Mouse (Mus musculus): ENCODE measurements at regions not wholly inside any gene's neighbourhood (a gene's known extent, or its start where the extent isn't known, plus 50 kb on each side); places are given as distances from the start of the nearest gene placed in this dataset.

- ATAC-seq = peak; percentile 86
- no peak overlapping the region for H3K4me3 ChIP-seq (ENCODE audit: low read depth, low read length)
- WGBS = 30% methylated on average over 10 of the region's 10 CpGs
- H3K36me3 ChIP-seq (ENCODE audit: control insufficient read depth, insufficient read depth, low read length) = no peaks in the 10 kb centered on the region
- H3K9me3 ChIP-seq (replicated peaks; ENCODE audit: control insufficient read depth, low read length, poor library complexity, severe bottlenecking) = no peaks in the 10 kb centered on the region
- H3K4me2 ChIP-seq (ENCODE audit: low read length) = no peak overlapping the region
- no peak overlapping the region for H3K9ac ChIP-seq (ENCODE audit: low read depth, low read length)
- H3K27me3 ChIP-seq (ENCODE audit: control insufficient read depth, insufficient read depth, low read depth, low read length) = no peaks in the 10 kb centered on the region
- peaks cover 3% of the 10 kb centered on the region; the same call in 1 of the 2 replicates for H3K4me1 ChIP-seq (ENCODE audit: control insufficient read depth, insufficient read depth, low read length)
- H3K27ac ChIP-seq (ENCODE audit: low read length) = no peak overlapping the region
Measured at GRCm38 (mm10) chr8:41573027-41573885, 156.4 kb upstream of the Frg1 start.

- no peak overlapping the region for H3K4me3 ChIP-seq (ENCODE audit: low read depth, low read length)
- ATAC-seq = no peak
- H3K4me1 ChIP-seq (ENCODE audit: control insufficient read depth, insufficient read depth, low read length) = peaks cover 3% of the 10 kb centered on the region; the same call in 1 of the 2 replicates
- no peaks in the 10 kb centered on the region for H3K27me3 ChIP-seq (ENCODE audit: control insufficient read depth, insufficient read depth, low read depth, low read length)
- H3K9ac ChIP-seq (ENCODE audit: low read depth, low read length) = no peak overlapping the region
- no peaks in the 10 kb centered on the region for H3K9me3 ChIP-seq (replicated peaks; ENCODE audit: control insufficient read depth, low read length, poor library complexity, severe bottlenecking)
- 71% methylated on average over 6 of the region's 6 CpGs for WGBS
- H3K27ac ChIP-seq (ENCODE audit: low read length) = no peak overlapping the region
- H3K4me2 ChIP-seq (ENCODE audit: low read length) = no peak overlapping the region
- H3K36me3 ChIP-seq (ENCODE audit: control insufficient read depth, insufficient read depth, low read length) = no peaks in the 10 kb centered on the region
Measured at GRCm38 (mm10) chr8:41570566-41570965, 153.7 kb upstream of the Frg1 start.

- Histone ChIP-seq H3K27ac (ENCODE audit: low read length) (no peak overlapping the region), H3K9ac (ENCODE audit: low read depth, low read length) (no peak overlapping the region), H3K4me2 (ENCODE audit: low read length) (no peak overlapping the region), H3K4me3 (ENCODE audit: low read depth, low read length) (no peak overlapping the region), H3K36me3 (ENCODE audit: control insufficient read depth, insufficient read depth, low read length) (no peaks in the 10 kb centered on the region), H3K4me1 (ENCODE audit: control insufficient read depth, insufficient read depth, low read length) (no peaks in the 10 kb centered on the region), H3K27me3 (ENCODE audit: control insufficient read depth, insufficient read depth, low read depth, low read length) (no peaks in the 10 kb centered on the region), H3K9me3 (replicated peaks; ENCODE audit: control insufficient read depth, low read length, poor library complexity, severe bottlenecking) (no peaks in the 10 kb centered on the region)
- 76% methylated on average over 14 of the region's 14 CpGs for WGBS
- ATAC-seq = no peak
Measured at GRCm38 (mm10) chr8:41561995-41562394, 145.1 kb upstream of the Frg1 start.

- no peaks in the 10 kb centered on the region for H3K4me1 ChIP-seq (ENCODE audit: control insufficient read depth, insufficient read depth, low read length)
- 71% methylated on average over 3 of the region's 3 CpGs for WGBS
- no peak overlapping the region for H3K4me3 ChIP-seq (ENCODE audit: low read depth, low read length)
- H3K27ac ChIP-seq (ENCODE audit: low read length) = no peak overlapping the region
- no peak overlapping the region for H3K9ac ChIP-seq (ENCODE audit: low read depth, low read length)
- H3K36me3 ChIP-seq (ENCODE audit: control insufficient read depth, insufficient read depth, low read length) = no peaks in the 10 kb centered on the region
- no peak for ATAC-seq
- no peak overlapping the region for H3K4me2 ChIP-seq (ENCODE audit: low read length)
- no peaks in the 10 kb centered on the region for H3K9me3 ChIP-seq (replicated peaks; ENCODE audit: control insufficient read depth, low read length, poor library complexity, severe bottlenecking)
- no peaks in the 10 kb centered on the region for H3K27me3 ChIP-seq (ENCODE audit: control insufficient read depth, insufficient read depth, low read depth, low read length)
Measured at GRCm38 (mm10) chr8:41556819-41557218, 139.9 kb upstream of the Frg1 start.

GRCm38 (mm10) chr8:41552747-41553534 lies 136.1 kb upstream of the Frg1 start:
- Histone ChIP-seq H3K9ac (ENCODE audit: low read depth, low read length) (no peak overlapping the region), H3K27me3 (ENCODE audit: control insufficient read depth, insufficient read depth, low read depth, low read length) (no peaks in the 10 kb centered on the region), H3K36me3 (ENCODE audit: control insufficient read depth, insufficient read depth, low read length) (no peaks in the 10 kb centered on the region), H3K4me3 (ENCODE audit: low read depth, low read length) (no peak overlapping the region), H3K27ac (ENCODE audit: low read length) (no peak overlapping the region), H3K4me1 (ENCODE audit: control insufficient read depth, insufficient read depth, low read length) (no peaks in the 10 kb centered on the region), H3K4me2 (ENCODE audit: low read length) (no peak overlapping the region), H3K9me3 (replicated peaks; ENCODE audit: control insufficient read depth, low read length, poor library complexity, severe bottlenecking) (no peaks in the 10 kb centered on the region)
- ATAC-seq = no peak
- WGBS = 79% methylated on average over 8 of the region's 8 CpGs

GRCm38 (mm10) chr8:41551925-41552414 lies 135.1 kb upstream of the Frg1 start:
- H3K27ac ChIP-seq (ENCODE audit: low read length) = no peak overlapping the region
- H3K4me3 ChIP-seq (ENCODE audit: low read depth, low read length) = no peak overlapping the region
- no peak overlapping the region for H3K4me2 ChIP-seq (ENCODE audit: low read length)
- H3K9me3 ChIP-seq (replicated peaks; ENCODE audit: control insufficient read depth, low read length, poor library complexity, severe bottlenecking) = no peaks in the 10 kb centered on the region
- H3K9ac ChIP-seq (ENCODE audit: low read depth, low read length) = no peak overlapping the region
- H3K4me1 ChIP-seq (ENCODE audit: control insufficient read depth, insufficient read depth, low read length) = no peaks in the 10 kb centered on the region
- ATAC-seq = no peak
- 80% methylated on average over 15 of the region's 15 CpGs for WGBS
- H3K27me3 ChIP-seq (ENCODE audit: control insufficient read depth, insufficient read depth, low read depth, low read length) = no peaks in the 10 kb centered on the region
- no peaks in the 10 kb centered on the region for H3K36me3 ChIP-seq (ENCODE audit: control insufficient read depth, insufficient read depth, low read length)

- Histone ChIP-seq H3K27ac (ENCODE audit: low read length) (no peak overlapping the region), H3K9me3 (replicated peaks; ENCODE audit: control insufficient read depth, low read length, poor library complexity, severe bottlenecking) (no peaks in the 10 kb centered on the region), H3K4me3 (ENCODE audit: low read depth, low read length) (no peak overlapping the region), H3K9ac (ENCODE audit: low read depth, low read length) (no peak overlapping the region), H3K36me3 (ENCODE audit: control insufficient read depth, insufficient read depth, low read length) (no peaks in the 10 kb centered on the region), H3K4me2 (ENCODE audit: low read length) (no peak overlapping the region), H3K27me3 (ENCODE audit: control insufficient read depth, insufficient read depth, low read depth, low read length) (no peaks in the 10 kb centered on the region), H3K4me1 (ENCODE audit: control insufficient read depth, insufficient read depth, low read length) (no peaks in the 10 kb centered on the region)
- 0 out of 2 replicates have a peak, but pooled peaks have one; percentile 45 for ATAC-seq
- 86% methylated on average over 2 of the region's 2 CpGs for WGBS
Measured at GRCm38 (mm10) chr8:41550095-41550420, 133.2 kb upstream of the Frg1 start.

GRCm38 (mm10) chr8:41549220-41550094 lies 132.6 kb upstream of the Frg1 start:
- 0 out of 2 replicates have a peak, but pooled peaks have one; percentile 28 for ATAC-seq

More at GRCm38 (mm10) chr8:41549220-41550094, 132.6 kb upstream of the Frg1 start:
- H3K27me3 ChIP-seq (ENCODE audit: control insufficient read depth, insufficient read depth, low read depth, low read length) = no peaks in the 10 kb centered on the region
- no peak overlapping the region for H3K9ac ChIP-seq (ENCODE audit: low read depth, low read length)
- H3K4me3 ChIP-seq (ENCODE audit: low read depth, low read length) = no peak overlapping the region
- WGBS = 64% methylated on average over 25 of the region's 25 CpGs
- H3K9me3 ChIP-seq (replicated peaks; ENCODE audit: control insufficient read depth, low read length, poor library complexity, severe bottlenecking) = no peaks in the 10 kb centered on the region
- H3K27ac ChIP-seq (ENCODE audit: low read length) = peak overlapping the region; percentile 58; the same call in 1 of the 2 replicates
- H3K4me1 ChIP-seq (ENCODE audit: control insufficient read depth, insufficient read depth, low read length) = no peaks in the 10 kb centered on the region
- no peaks in the 10 kb centered on the region for H3K36me3 ChIP-seq (ENCODE audit: control insufficient read depth, insufficient read depth, low read length)
- peak overlapping the region; percentile 15; the same call in 1 of the 2 replicates for H3K4me2 ChIP-seq (ENCODE audit: low read length)

Data from midbrain, embryonic 16.5 days (tissue).